Mouse (Mus musculus) neutrophil, adult 59 days (primary cell): ENCODE results near the gene Rgl1. TPM values are rescaled to one million over a fixed set of nuclear protein-coding genes. Genes with fewer than 3 reads are reported as not detected.

Experiments used
- total RNA-seq, 2 experiments: library from RNA; stranded (reverse); gene quantifications; 1 replicate in 1 of 2; 2 replicates in 1 of 2; pipeline ENCODE4 v1.2.4; 2023

Gene Rgl1
- total RNA-seq, result 1 to 10 TPM; 1.5 to 2.4 TPM

GRCm38 (mm10) chr1:152766032-152766772 lies at the start of gene Rgl1, which contains the start of gene Arpc5:
Gene Rgl1 (minus strand): TSS chr1:152766351.
Gene Arpc5 (plus strand): TSS chr1:152766542.

GRCm38 (mm10) chr1:152799897-152800296 lies 33.7 kb upstream of the Rgl1 start, which contains the start of gene Ncf2:
Gene Ncf2 (plus strand): TSS chr1:152800194.

DNA sequence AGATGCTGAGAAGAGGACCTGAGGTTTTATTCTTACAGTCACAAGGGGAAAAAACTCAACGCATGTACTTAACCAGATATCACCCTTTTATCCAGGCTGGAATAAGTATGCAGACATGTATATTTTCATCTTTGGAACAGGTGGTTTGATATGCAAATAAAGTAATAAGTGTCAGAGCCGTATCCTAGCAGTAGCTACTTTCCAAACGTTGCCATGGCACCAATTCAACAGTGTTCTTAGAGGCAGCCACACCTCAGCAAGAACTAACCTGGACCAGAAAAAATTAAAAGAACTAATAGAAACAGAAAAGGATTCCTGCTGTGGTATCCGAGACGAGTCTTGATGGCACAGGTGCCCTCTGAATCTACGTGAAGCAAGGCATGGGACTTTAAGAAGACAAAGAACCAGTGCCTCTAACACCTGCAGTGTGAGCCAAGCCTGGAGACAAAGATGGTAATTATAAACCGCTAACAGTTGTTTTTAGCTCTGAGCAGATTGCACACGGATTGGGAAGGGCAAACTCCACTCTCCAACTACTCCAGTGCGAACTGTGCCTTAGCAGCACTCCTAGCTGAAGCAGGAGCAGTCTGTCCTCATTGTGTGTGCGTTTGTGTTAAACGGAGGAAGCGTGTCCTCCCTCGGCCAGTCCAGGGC lies 15.7 kb downstream of the Rgl1 start, which contains the start of gene Apobec4:
Gene Apobec4, plus strand, starts transcription at position 240 of the 654 bp plus-strand sequence.

Other genes with a start within 250 kb of the Rgl1 start
- not detected for gene Apobec4, start 15.8 kb downstream of the Rgl1 start, total RNA-seq
- gene Arpc5, start 191 bp upstream of the Rgl1 start, total RNA-seq, result 100 to 1,000 TPM; 519 to 548 TPM
- 1,000 to 10,000 TPM; 1,049 to 1,159 TPM for gene Ncf2, start 33.8 kb upstream of the Rgl1 start, total RNA-seq
- 10 to 100 TPM; 51.9 to 55.5 TPM for gene Smg7, start 136.3 kb upstream of the Rgl1 start, total RNA-seq
- not detected for gene Nmnat2, start 188.6 kb upstream of the Rgl1 start, total RNA-seq